Comparison of ENCODE assay signal across 7 mouse cellular contexts in genomic region chr1:64690213-64691013, GRCm38 (mm10). TPM values are rescaled to one million over a fixed set of nuclear protein-coding genes. Genes with fewer than 3 reads are reported as not detected.
DNase-seq lines count a peak whose midpoint lies in the region; ATAC-seq lines count a peak whose summit lies in the region.

Gene Ccnyl1 (plus strand): TSS chr1:64690455.

- H3K36me3 ChIP-seq in intestine, embryonic 15.5 days = no peaks in the 10 kb centered on the region
- H3K36me3 ChIP-seq in midbrain, embryonic 10.5 days = no peaks in the 10 kb centered on the region

- under 1% methylated on average over 71 of the region's 71 CpGs for WGBS in intestine, embryonic 15.5 days
- under 1% methylated on average over 69 of the region's 71 CpGs for WGBS in midbrain, embryonic 10.5 days

- peak; percentile 100 for ATAC-seq in intestine, embryonic 15.5 days

- intact Hi-C loops in gastrocnemius, postnatal 36 days (cut with DNase I) = loop anchor here (5.0 kb wide), 1 partner anchor 73 kb away; the partner anchor contains the start of gene Mettl21a
- intact Hi-C loops in left cerebral cortex, postnatal 25 days (cut with DNase I) = loop anchor here (1.0 to 10.0 kb wide), 4 partner anchors 73 to 956 kb away; partner anchors contain the start of genes Creb1, Fastkd2, Mdh1b and Mettl21a

- H3K4me2 ChIP-seq in intestine, embryonic 15.5 days (replicated peaks) = peak within 1 kb of the TSS; percentile 85

- H3K9ac ChIP-seq in intestine, embryonic 15.5 days = peak within 1 kb of the TSS; percentile 86

- peak within 1 kb of the TSS; percentile 96 for H3K4me3 ChIP-seq in intestine, embryonic 15.5 days (replicated peaks)
- H3K4me3 ChIP-seq in midbrain, embryonic 10.5 days = peak within 1 kb of the TSS; percentile 78

- H3K9me3 ChIP-seq in intestine, embryonic 15.5 days = no peaks in the 10 kb centered on the region
- no peaks in the 10 kb centered on the region for H3K9me3 ChIP-seq in midbrain, embryonic 10.5 days (replicated peaks)

- no peaks in the 10 kb centered on the region for H3K4me1 ChIP-seq in intestine, embryonic 15.5 days (replicated peaks)
- peaks cover 32% of the 10 kb centered on the region for H3K4me1 ChIP-seq in midbrain, embryonic 10.5 days

- H3K27ac ChIP-seq in intestine, embryonic 15.5 days = peak within 1 kb of the TSS; percentile 67
- peak within 1 kb of the TSS; percentile 92 for H3K27ac ChIP-seq in midbrain, embryonic 10.5 days (replicated peaks)

- peak; percentile 99 for DNase-seq in adrenal gland, adult 2 months
- peak; percentile 98 for DNase-seq in embryo, embryonic 11.5 days (ENCODE audit: low read depth, low spot score)
- peak; percentile 95 to 97 for DNase-seq in gastrocnemius, postnatal 36 days
- DNase-seq in left cerebral cortex, postnatal 25 days (ENCODE audit: low spot score in 2 of 2) = peak; percentile 99
- DNase-seq in midbrain, embryonic 10.5 days (ENCODE audit: low spot score) = peak; percentile 99
- peak; percentile 96 for DNase-seq in right cerebral cortex, postnatal 4 days

- no peaks in the 10 kb centered on the region for H3K27me3 ChIP-seq in intestine, embryonic 15.5 days (replicated peaks)
- no peaks in the 10 kb centered on the region for H3K27me3 ChIP-seq in midbrain, embryonic 10.5 days (ENCODE audit: low read depth, poor library complexity, severe bottlenecking)

RNA-seq across cellular contexts. Expression of gene Ccnyl1, which starts in this region (rescaled TPM):
- total RNA-seq in adrenal gland, adult 2 months (2021) = 10 to 100 TPM; 16.9 to 17.2 TPM
- polyA plus RNA-seq in adrenal gland, adult 2 months (2012; rRNA removed) = 30.9 and 35.8 TPM in 2 replicates
- 10 to 100 TPM; 17.1 to 23.8 TPM for total RNA-seq in gastrocnemius, postnatal 36 days (2021)
- polyA plus RNA-seq in intestine, embryonic 15.5 days (2015; fragmentation: Nextera tagmentation; extraction: Ambion mirVana) = 4.0 and 4.3 TPM in 2 replicates
- 10 to 100 TPM; 17.4 to 25.1 TPM for total RNA-seq in left cerebral cortex, postnatal 25 days (2021)
- 6.4 and 6.5 TPM in 2 replicates for polyA plus RNA-seq in midbrain, embryonic 10.5 days (2016; fragmentation: Nextera tagmentation; extraction: Ambion mirVana)

Comparison
In these comparisons a context has a peak if more than half of its experiments do, and no peak if none do; other contexts are left out.
1. Peak in every context shown above with its lines: DNase-seq, ATAC-seq, H3K4me3 ChIP-seq and H3K27ac ChIP-seq.